Mouse (Mus musculus) kidney, adult 2 months (tissue): ENCODE data around the gene Zfp445.

Source experiments
- CTCF ChIP-seq: fragments of 200-500 bp; conservative IDR thresholded peaks from 2 replicates; pipeline ENCODE4 v1.5.1; 2011; ENCODE audit warnings: low read depth, mild to moderate bottlenecking, control low read depth, low read length, moderate library complexity, mixed read lengths; ENCODE audit not compliant: insufficient read depth, insufficient read length
- POLR2A ChIP-seq: fragments of 200-500 bp; IDR thresholded peaks from one replicate; pipeline ENCODE4 v1.6.1; 2011; ENCODE audit warnings: low read depth, low read length, control low read depth

DNA sequence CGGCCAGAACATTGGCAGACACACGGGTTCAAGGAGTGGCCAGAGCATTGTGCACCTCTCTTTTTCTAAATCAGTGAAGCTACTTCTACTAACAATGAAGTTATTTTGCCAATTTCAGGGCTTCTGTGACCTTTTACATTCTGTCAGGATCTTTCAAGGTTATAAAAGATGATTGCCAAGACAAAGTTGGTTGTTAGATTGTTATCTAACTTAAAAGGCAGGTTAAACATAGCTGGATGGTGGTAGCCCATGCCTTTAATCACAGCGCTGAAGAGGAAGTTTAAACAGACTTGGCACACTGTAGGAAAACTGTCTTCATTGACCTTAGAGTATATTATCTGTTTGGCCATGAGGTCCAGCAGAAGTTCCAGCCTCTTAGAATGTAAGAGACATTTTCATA lies 20.2 kb downstream of the Zfp445 start:
- TF ChIP-seq CTCF: no peak
- no peak for TF ChIP-seq POLR2A
